Mouse (Mus musculus): Measurements from ENCODE around the gene Mroh2b. TPM values are rescaled to one million over a fixed set of nuclear protein-coding genes. Genes with fewer than 3 reads are reported as not detected.

The Mroh2b gene
- total and polyA plus RNA-seq, 3 experiments: 0.11 TPM; not detected in 2

DNA sequence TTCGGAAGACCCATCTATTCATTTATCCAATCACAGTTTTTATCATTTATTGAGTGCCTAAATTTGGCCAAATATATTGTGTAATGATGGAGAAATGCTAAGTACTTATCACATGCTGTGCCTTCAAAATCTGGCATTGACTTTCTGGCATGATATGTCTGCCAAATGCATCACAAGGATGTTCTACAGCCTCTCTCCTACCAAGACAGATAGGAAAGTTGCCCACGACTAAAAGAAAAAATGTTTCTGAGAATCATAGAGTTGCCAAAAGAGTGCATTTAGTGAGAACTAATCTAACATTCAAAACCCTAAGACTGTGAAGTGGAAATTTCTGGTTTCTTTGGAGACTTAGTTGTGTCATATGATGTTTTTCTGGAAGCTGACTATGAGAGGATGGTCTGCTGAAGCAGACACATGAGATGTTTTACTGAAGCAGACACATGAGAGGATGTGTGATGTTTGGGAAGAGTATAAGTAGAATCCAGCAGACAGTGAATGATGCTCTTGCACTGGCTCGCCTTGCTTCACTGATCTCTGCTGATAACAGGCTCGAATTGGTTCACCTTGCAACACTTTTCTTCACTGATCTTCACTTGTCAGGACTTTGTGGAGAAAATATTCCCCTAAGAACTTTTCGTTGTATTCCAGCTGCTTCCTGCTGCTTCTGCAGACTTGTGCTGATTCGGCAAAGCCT is 105.1 kb downstream of the Mroh2b start:
- no peak for TF ChIP-seq POLR2AphosphoS5 (IDR thresholded peaks at IDR 0.05; ENCODE audit: insufficient replicate concordance, low read depth, low read length)
- TF ChIP-seq CTCF (IDR thresholded peaks at IDR 0.05; ENCODE audit: low read depth, low read length): no peak
- no peak for TF ChIP-seq GATA2 (IDR thresholded peaks at IDR 0.05; ENCODE audit: borderline replicate concordance, low read depth, low read length)
- no peak for TF ChIP-seq TAL1 (conservative IDR thresholded peaks at IDR 0.05; ENCODE audit: low read depth, low read length)
- TF ChIP-seq GATA1 (IDR thresholded peaks at IDR 0.05; ENCODE audit: borderline replicate concordance, low read length): no peak
- H3K4me1 ChIP-seq (ENCODE audit: insufficient read depth, low read depth, low read length): no peaks in the 10 kb centered on the region
- ATAC-seq (ENCODE audit: extremely low read depth, insufficient number of reproducible peaks, low FRiP score, poor library complexity, severe bottlenecking) (no peak), DNase-seq (ENCODE audit: low spot score) (no peak)
- no peak overlapping the region for H3K4me3 ChIP-seq (ENCODE audit: low read depth, low read length)
- H3K27me3 ChIP-seq (ENCODE audit: insufficient read depth, low read length): peaks cover 3% of the 10 kb centered on the region
- no peaks in the 10 kb centered on the region for H3K36me3 ChIP-seq (replicated peaks)
- H3K9me3 ChIP-seq (replicated peaks): no peaks in the 10 kb centered on the region

DNA sequence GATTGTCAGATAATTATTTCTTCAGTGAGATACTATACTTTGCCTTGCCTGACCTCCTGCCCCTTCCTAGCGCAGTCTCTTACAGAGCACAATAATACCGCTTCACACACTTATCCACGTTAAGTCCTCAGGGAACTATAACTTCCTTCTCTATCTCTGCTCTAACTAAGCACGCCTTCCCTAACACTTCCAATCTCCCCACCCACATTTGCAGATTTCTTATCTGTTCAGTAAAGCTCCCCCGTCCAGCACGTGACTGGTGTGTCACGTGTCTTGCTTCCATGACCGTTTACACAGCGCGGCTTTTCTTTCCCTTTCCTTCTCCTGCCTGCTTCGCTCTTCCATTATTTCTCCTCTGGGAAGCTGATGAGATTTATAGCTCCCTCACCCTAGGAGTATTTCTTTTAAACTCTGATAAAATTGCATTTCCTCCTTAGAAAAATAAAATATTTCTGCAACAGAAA is 111.1 kb downstream of the Mroh2b start:
- Histone ChIP-seq H3K36me3 (replicated peaks) (no peaks in the 10 kb centered on the region), H3K27me3 (ENCODE audit: insufficient read depth, low read length) (no peaks in the 10 kb centered on the region), H3K4me3 (ENCODE audit: low read depth, low read length) (no peak overlapping the region), H3K9me3 (replicated peaks) (no peaks in the 10 kb centered on the region), H3K4me1 (ENCODE audit: insufficient read depth, low read depth, low read length) (no peaks in the 10 kb centered on the region)
- DNase-seq (ENCODE audit: low spot score) (no peak), ATAC-seq (ENCODE audit: extremely low read depth, insufficient number of reproducible peaks, low FRiP score, poor library complexity, severe bottlenecking) (peak; percentile 22; the same call in 1 of the 2 replicates)
- TF ChIP-seq POLR2AphosphoS5 (IDR thresholded peaks at IDR 0.05; ENCODE audit: insufficient replicate concordance, low read depth, low read length) (no peak), CTCF (IDR thresholded peaks at IDR 0.05; ENCODE audit: low read depth, low read length) (no peak), TAL1 (conservative IDR thresholded peaks at IDR 0.05; ENCODE audit: low read depth, low read length) (no peak), GATA1 (IDR thresholded peaks at IDR 0.05; ENCODE audit: borderline replicate concordance, low read length) (no peak), GATA2 (IDR thresholded peaks at IDR 0.05; ENCODE audit: borderline replicate concordance, low read depth, low read length) (no peak)

Other genes with a start within 250 kb of the Mroh2b start
- gene C6, start 171.6 kb upstream of the Mroh2b start, total RNA-seq (2014; fragmentation: Nextera tagmentation): not detected in 2 replicates
- gene C6, start 171.6 kb upstream of the Mroh2b start, total RNA-seq (2017): 0.05 TPM in 1 of 2 replicates, not detected in the other
- gene C6, start 171.6 kb upstream of the Mroh2b start, polyA plus RNA-seq (2012): not detected in 2 replicates
- not detected in 2 replicates for gene C7, start 165.0 kb downstream of the Mroh2b start, total RNA-seq (2014; fragmentation: Nextera tagmentation)
- gene C7, start 165.0 kb downstream of the Mroh2b start, total RNA-seq (2017): 0.05 TPM in 1 of 2 replicates, not detected in the other
- gene C7, start 165.0 kb downstream of the Mroh2b start, polyA plus RNA-seq (2012): not detected in 2 replicates
- 19.2 and 20.8 TPM in 2 replicates for gene Card6, start 209.8 kb downstream of the Mroh2b start, total RNA-seq (2014; fragmentation: Nextera tagmentation)
- 6.0 and 7.5 TPM in 2 replicates for gene Card6, start 209.8 kb downstream of the Mroh2b start, total RNA-seq (2017)
- gene Card6, start 209.8 kb downstream of the Mroh2b start, polyA plus RNA-seq (2012): 1.9 and 2.0 TPM in 2 replicates
- 374 and 438 TPM in 2 replicates for gene Rpl37, start 217.9 kb downstream of the Mroh2b start, total RNA-seq (2014; fragmentation: Nextera tagmentation)
- gene Rpl37, start 217.9 kb downstream of the Mroh2b start, total RNA-seq (2017): 1,244 and 1,575 TPM in 2 replicates
- gene Rpl37, start 217.9 kb downstream of the Mroh2b start, polyA plus RNA-seq (2012): 48.0 and 51.7 TPM in 2 replicates
- 109 and 121 TPM in 2 replicates for gene Prkaa1, start 245.1 kb downstream of the Mroh2b start, total RNA-seq (2014; fragmentation: Nextera tagmentation)
- 66.7 and 79.5 TPM in 2 replicates for gene Prkaa1, start 245.1 kb downstream of the Mroh2b start, total RNA-seq (2017)
- 4.5 and 5.8 TPM in 2 replicates for gene Prkaa1, start 245.1 kb downstream of the Mroh2b start, polyA plus RNA-seq (2012)

Data from G1E (cell line).